Mouse (Mus musculus) monocyte, adult 59 days (primary cell): ENCODE data around the gene Pot1a. TPM values are rescaled to one million over a fixed set of nuclear protein-coding genes. Genes with fewer than 3 reads are reported as not detected.

Source experiments
- total RNA-seq, 2 experiments: library from RNA; stranded (reverse); gene quantifications; one replicate each; pipeline ENCODE4 v1.2.4; 2023

Pot1a gene
- 10 to 100 TPM; 14.6 to 19.2 TPM for total RNA-seq

GRCm38 (mm10) chr6:25808806-25809495 is at the start of gene Pot1a:
Gene Pot1a (minus strand): TSS chr6:25809246.

Other genes starting within 250 kb of the Pot1a start
- not detected for gene Gpr37, start 118.5 kb downstream of the Pot1a start, total RNA-seq